Mouse (Mus musculus): ENCODE measurements around the gene Emilin1. TPM values are rescaled to one million over a fixed set of nuclear protein-coding genes. Genes with fewer than 3 reads are reported as not detected.

Gene Emilin1
- polyA plus RNA-seq, 1 experiment from 2014 or later = 8.6 TPM

GRCm38 (mm10) chr5:30926073-30926472 lies 12.9 kb downstream of the Emilin1 start:
- no peaks in the 10 kb centered on the region for H3K36me3 ChIP-seq (ENCODE audit: control insufficient read depth, insufficient read depth, low read length)
- H3K9ac ChIP-seq (ENCODE audit: low read length) = no peak overlapping the region
- no peak for DNase-seq (ENCODE audit: low spot score)
- 91% methylated on average over 2 of the region's 2 CpGs for WGBS
- no peak overlapping the region for H3K27ac ChIP-seq (ENCODE audit: low read depth, low read length)
- ATAC-seq = no peak
- peaks cover 8% of the 10 kb centered on the region; the same call in 1 of the 2 replicates for H3K4me1 ChIP-seq (ENCODE audit: control insufficient read depth, insufficient read depth, low read length)
- H3K4me2 ChIP-seq (ENCODE audit: low read length) = no peak overlapping the region
- no peaks in the 10 kb centered on the region for H3K27me3 ChIP-seq (replicated peaks; ENCODE audit: control insufficient read depth, insufficient read depth, low read length)
- no peak overlapping the region for H3K4me3 ChIP-seq (ENCODE audit: low read depth, low read length)
- H3K9me3 ChIP-seq (replicated peaks; ENCODE audit: control insufficient read depth, low read length) = no peaks in the 10 kb centered on the region

GRCm38 (mm10) chr5:30927945-30928529 lies 14.8 kb downstream of the Emilin1 start:
- DNase-seq (ENCODE audit: low spot score) = peak; percentile 77
- whole genome bisulfite sequencing = 44% methylated on average over 7 of the region's 7 CpGs

GRCm38 (mm10) chr5:30930121-30930520 lies 16.9 kb downstream of the Emilin1 start:
- H3K27me3 ChIP-seq (replicated peaks; ENCODE audit: control insufficient read depth, insufficient read depth, low read length) = no peaks in the 10 kb centered on the region
- no peaks in the 10 kb centered on the region for H3K9me3 ChIP-seq (replicated peaks; ENCODE audit: control insufficient read depth, low read length)
- ATAC-seq (peak; percentile 24; the same call in 1 of the 2 replicates), DNase-seq (ENCODE audit: low spot score) (peak; percentile 78)
- H3K9ac ChIP-seq (ENCODE audit: low read length) = no peak overlapping the region
- no peaks in the 10 kb centered on the region for H3K4me1 ChIP-seq (ENCODE audit: control insufficient read depth, insufficient read depth, low read length)
- H3K27ac ChIP-seq (ENCODE audit: low read depth, low read length) = no peak overlapping the region
- H3K4me3 ChIP-seq (ENCODE audit: low read depth, low read length) = no peak overlapping the region
- no peak overlapping the region for H3K4me2 ChIP-seq (ENCODE audit: low read length)
- 37% methylated on average over 4 of the region's 4 CpGs for WGBS
- no peaks in the 10 kb centered on the region for H3K36me3 ChIP-seq (ENCODE audit: control insufficient read depth, insufficient read depth, low read length)

More at GRCm38 (mm10) chr5:30927945-30928529, 14.8 kb downstream of the Emilin1 start:
- Histone ChIP-seq H3K4me2 (ENCODE audit: low read length) (peak overlapping the region; percentile 31; the same call in 1 of the 2 replicates), H3K9me3 (replicated peaks; ENCODE audit: control insufficient read depth, low read length) (no peaks in the 10 kb centered on the region), H3K4me3 (ENCODE audit: low read depth, low read length) (no peak overlapping the region), H3K4me1 (ENCODE audit: control insufficient read depth, insufficient read depth, low read length) (no peaks in the 10 kb centered on the region), H3K36me3 (ENCODE audit: control insufficient read depth, insufficient read depth, low read length) (no peaks in the 10 kb centered on the region), H3K9ac (ENCODE audit: low read length) (no peak overlapping the region), H3K27me3 (replicated peaks; ENCODE audit: control insufficient read depth, insufficient read depth, low read length) (no peaks in the 10 kb centered on the region), H3K27ac (ENCODE audit: low read depth, low read length) (no peak overlapping the region)
- ATAC-seq = peak; percentile 80

GRCm38 (mm10) chr5:30930846-30931245 lies 17.6 kb downstream of the Emilin1 start:
- H3K27me3 ChIP-seq (replicated peaks; ENCODE audit: control insufficient read depth, insufficient read depth, low read length) = no peaks in the 10 kb centered on the region
- no peak overlapping the region for H3K4me2 ChIP-seq (ENCODE audit: low read length)
- no peak overlapping the region for H3K27ac ChIP-seq (ENCODE audit: low read depth, low read length)
- no peak for ATAC-seq
- no peak overlapping the region for H3K4me3 ChIP-seq (ENCODE audit: low read depth, low read length)
- no peaks in the 10 kb centered on the region for H3K9me3 ChIP-seq (replicated peaks; ENCODE audit: control insufficient read depth, low read length)
- H3K4me1 ChIP-seq (ENCODE audit: control insufficient read depth, insufficient read depth, low read length) = no peaks in the 10 kb centered on the region
- H3K9ac ChIP-seq (ENCODE audit: low read length) = no peak overlapping the region
- 63% methylated on average over 6 of the region's 6 CpGs for WGBS
- no peak for DNase-seq (ENCODE audit: low spot score)
- H3K36me3 ChIP-seq (ENCODE audit: control insufficient read depth, insufficient read depth, low read length) = no peaks in the 10 kb centered on the region

- H3K27me3 ChIP-seq (replicated peaks; ENCODE audit: control insufficient read depth, insufficient read depth, low read length) = no peaks in the 10 kb centered on the region
Observed at GRCm38 (mm10) chr5:30931378-30931777, 18.2 kb downstream of the Emilin1 start.

GRCm38 (mm10) chr5:30933705-30934104 lies 20.5 kb downstream of the Emilin1 start:
- WGBS = 65% methylated on average over 5 of the region's 5 CpGs
- Histone ChIP-seq H3K27ac (ENCODE audit: low read depth, low read length) (no peak overlapping the region), H3K36me3 (ENCODE audit: control insufficient read depth, insufficient read depth, low read length) (no peaks in the 10 kb centered on the region), H3K4me2 (ENCODE audit: low read length) (no peak overlapping the region), H3K4me3 (ENCODE audit: low read depth, low read length) (no peak overlapping the region), H3K9me3 (replicated peaks; ENCODE audit: control insufficient read depth, low read length) (no peaks in the 10 kb centered on the region), H3K27me3 (replicated peaks; ENCODE audit: control insufficient read depth, insufficient read depth, low read length) (no peaks in the 10 kb centered on the region), H3K9ac (ENCODE audit: low read length) (no peak overlapping the region), H3K4me1 (ENCODE audit: control insufficient read depth, insufficient read depth, low read length) (no peaks in the 10 kb centered on the region)
- DNase-seq (ENCODE audit: low spot score) (no peak), ATAC-seq (no peak)

More at GRCm38 (mm10) chr5:30931378-30931777, 18.2 kb downstream of the Emilin1 start:
- Histone ChIP-seq H3K4me3 (ENCODE audit: low read depth, low read length) (no peak overlapping the region), H3K9me3 (replicated peaks; ENCODE audit: control insufficient read depth, low read length) (no peaks in the 10 kb centered on the region), H3K36me3 (ENCODE audit: control insufficient read depth, insufficient read depth, low read length) (no peaks in the 10 kb centered on the region), H3K9ac (ENCODE audit: low read length) (no peak overlapping the region), H3K4me2 (ENCODE audit: low read length) (no peak overlapping the region), H3K27ac (ENCODE audit: low read depth, low read length) (no peak overlapping the region), H3K4me1 (ENCODE audit: control insufficient read depth, insufficient read depth, low read length) (no peaks in the 10 kb centered on the region)
- ATAC-seq (no peak), DNase-seq (ENCODE audit: low spot score) (no peak)
- 82% methylated on average over 4 of the region's 4 CpGs for WGBS

GRCm38 (mm10) chr5:30934725-30935461 lies 21.7 kb downstream of the Emilin1 start:
- no peak overlapping the region for H3K27ac ChIP-seq (ENCODE audit: low read depth, low read length)
- DNase-seq (ENCODE audit: low spot score) (no peak), ATAC-seq (no peak)
- H3K36me3 ChIP-seq (ENCODE audit: control insufficient read depth, insufficient read depth, low read length) = no peaks in the 10 kb centered on the region
- H3K4me2 ChIP-seq (ENCODE audit: low read length) = no peak overlapping the region
- no peaks in the 10 kb centered on the region for H3K4me1 ChIP-seq (ENCODE audit: control insufficient read depth, insufficient read depth, low read length)
- H3K4me3 ChIP-seq (ENCODE audit: low read depth, low read length) = no peak overlapping the region
- WGBS = 83% methylated on average over 5 of the region's 5 CpGs
- no peaks in the 10 kb centered on the region for H3K9me3 ChIP-seq (replicated peaks; ENCODE audit: control insufficient read depth, low read length)
- no peaks in the 10 kb centered on the region for H3K27me3 ChIP-seq (replicated peaks; ENCODE audit: control insufficient read depth, insufficient read depth, low read length)
- no peak overlapping the region for H3K9ac ChIP-seq (ENCODE audit: low read length)

- no peak for ATAC-seq
- DNase-seq (ENCODE audit: low spot score) = no peak
- 92% methylated on average over 2 of the region's 2 CpGs for WGBS
Observed at GRCm38 (mm10) chr5:30943004-30943403, 29.8 kb downstream of the Emilin1 start.

GRCm38 (mm10) chr5:30944344-30944743 lies 31.1 kb downstream of the Emilin1 start:
- ATAC-seq = no peak
- H3K27me3 ChIP-seq (replicated peaks; ENCODE audit: control insufficient read depth, insufficient read depth, low read length) = no peaks in the 10 kb centered on the region
- H3K27ac ChIP-seq (ENCODE audit: low read depth, low read length) = no peak overlapping the region
- H3K9me3 ChIP-seq (replicated peaks; ENCODE audit: control insufficient read depth, low read length) = no peaks in the 10 kb centered on the region
- no peak overlapping the region for H3K9ac ChIP-seq (ENCODE audit: low read length)
- WGBS = 86% methylated on average over 6 of the region's 6 CpGs
- no peaks in the 10 kb centered on the region; the same call in 1 of the 2 replicates for H3K4me1 ChIP-seq (ENCODE audit: control insufficient read depth, insufficient read depth, low read length)
- no peak overlapping the region for H3K4me2 ChIP-seq (ENCODE audit: low read length)
- no peaks in the 10 kb centered on the region for H3K36me3 ChIP-seq (ENCODE audit: control insufficient read depth, insufficient read depth, low read length)
- DNase-seq (ENCODE audit: low spot score) = no peak
- no peak overlapping the region for H3K4me3 ChIP-seq (ENCODE audit: low read depth, low read length)

More at GRCm38 (mm10) chr5:30943004-30943403, 29.8 kb downstream of the Emilin1 start:
- no peak overlapping the region for H3K27ac ChIP-seq (ENCODE audit: low read depth, low read length)
- no peaks in the 10 kb centered on the region for H3K27me3 ChIP-seq (replicated peaks; ENCODE audit: control insufficient read depth, insufficient read depth, low read length)
- H3K9ac ChIP-seq (ENCODE audit: low read length) = no peak overlapping the region
- H3K4me2 ChIP-seq (ENCODE audit: low read length) = no peak overlapping the region
- H3K4me1 ChIP-seq (ENCODE audit: control insufficient read depth, insufficient read depth, low read length) = no peaks in the 10 kb centered on the region
- H3K9me3 ChIP-seq (replicated peaks; ENCODE audit: control insufficient read depth, low read length) = no peaks in the 10 kb centered on the region
- no peaks in the 10 kb centered on the region for H3K36me3 ChIP-seq (ENCODE audit: control insufficient read depth, insufficient read depth, low read length)
- H3K4me3 ChIP-seq (ENCODE audit: low read depth, low read length) = no peak overlapping the region
